Mouse (Mus musculus) thymus, adult 2 months (tissue): ENCODE results near the gene Fam227b.

Source experiments
- CTCF ChIP-seq: fragments of 200-500 bp; IDR thresholded peaks from 2 replicates; pipeline ENCODE4 v1.5.1; 2012; ENCODE audit warnings: mild to moderate bottlenecking, control low read depth, low read length, moderate library complexity, borderline replicate concordance; ENCODE audit not compliant: control insufficient read depth, poor library complexity, insufficient read depth; ENCODE audit errors: extremely low read depth
- POLR2A ChIP-seq: fragments of 200-500 bp; IDR thresholded peaks from 2 replicates; pipeline ENCODE4 v1.6.1; 2012; ENCODE audit warnings: mild to moderate bottlenecking, low read length, control low read depth, moderate library complexity; ENCODE audit not compliant: control insufficient read depth, poor library complexity, insufficient read depth; ENCODE audit errors: extremely low read depth

GRCm38 (mm10) chr2:126064814-126065213 is 87.0 kb downstream of the Fam227b start:
- no peak for TF ChIP-seq CTCF
- no peak for TF ChIP-seq POLR2A
